Mouse (Mus musculus) cerebellum, adult 9-11 months (tissue): ENCODE data around the gene Usp34.
"Not testable (repeated sequence)": the region's sequence is repeated elsewhere in the genome, so short reads cannot be mapped to it uniquely, and the experiment has no call there.

Experiments
- DNase-seq: peaks from one replicate; pipeline ENCODE4 v3.0.0; 2022

Usp34 gene

DNA sequence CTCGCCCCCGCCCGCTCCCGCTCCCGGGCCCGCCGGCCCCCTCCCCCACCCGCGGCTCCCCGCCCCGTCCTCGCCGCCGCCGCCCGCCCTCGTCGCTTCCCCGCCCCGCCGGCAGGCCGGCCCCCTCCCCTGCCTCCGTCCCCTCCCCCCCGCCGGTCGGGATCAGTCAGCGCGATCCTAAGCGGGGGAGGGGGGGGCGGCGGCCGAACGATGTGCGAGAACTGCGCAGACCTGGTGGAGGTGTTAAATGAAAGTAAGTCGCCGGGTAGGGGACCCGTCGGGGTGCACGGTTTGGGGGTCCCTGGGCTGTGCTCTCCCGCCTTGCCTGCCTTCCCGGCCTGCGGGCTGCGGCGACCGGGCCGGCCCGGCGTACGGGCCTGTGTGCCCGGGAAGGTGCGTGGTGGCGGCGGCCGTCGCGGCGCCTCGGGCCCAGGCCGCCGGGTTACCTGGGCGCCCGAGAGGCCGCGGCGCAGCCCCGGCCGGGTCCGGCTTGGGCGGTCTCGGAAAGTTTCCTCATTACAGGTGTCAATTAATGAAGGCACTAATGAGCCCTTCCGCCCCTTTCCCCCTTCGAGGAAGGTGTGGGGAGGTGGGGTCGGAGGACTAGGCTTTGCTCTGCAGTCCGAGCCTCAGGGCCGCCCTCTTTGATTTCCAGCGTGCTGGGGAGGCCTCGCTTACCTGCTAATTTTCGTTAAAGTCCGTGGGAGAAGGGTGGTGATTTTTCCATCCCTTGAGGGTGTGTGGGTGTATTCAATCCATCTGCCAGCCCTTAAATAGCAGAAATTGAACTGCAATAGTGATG is at the start of gene Usp34:
Usp34 (plus strand) TSS at position 132 of the 802 bp plus-strand sequence.
- peak; percentile 81 for DNase-seq

DNA sequence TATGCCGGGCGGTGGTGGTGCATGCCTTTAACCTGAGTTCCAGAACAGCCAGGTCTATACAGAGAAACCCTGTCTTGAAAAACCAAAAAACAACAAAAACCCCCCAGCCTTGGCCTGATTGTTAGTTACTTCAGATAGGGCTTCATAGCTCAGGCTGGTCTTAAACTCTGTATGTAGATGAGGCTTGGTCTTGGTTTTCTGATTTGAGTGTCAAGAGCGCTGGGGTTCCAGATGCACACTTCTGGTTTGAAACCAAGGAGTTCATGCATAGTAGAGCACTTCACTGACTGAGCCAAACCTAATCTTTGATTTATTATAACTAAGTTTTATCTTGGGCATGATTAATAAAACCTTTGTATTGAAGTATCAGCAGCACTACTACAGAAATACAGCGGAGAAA is 47.6 kb upstream of the Usp34 start:
- no peak for DNase-seq

DNA sequence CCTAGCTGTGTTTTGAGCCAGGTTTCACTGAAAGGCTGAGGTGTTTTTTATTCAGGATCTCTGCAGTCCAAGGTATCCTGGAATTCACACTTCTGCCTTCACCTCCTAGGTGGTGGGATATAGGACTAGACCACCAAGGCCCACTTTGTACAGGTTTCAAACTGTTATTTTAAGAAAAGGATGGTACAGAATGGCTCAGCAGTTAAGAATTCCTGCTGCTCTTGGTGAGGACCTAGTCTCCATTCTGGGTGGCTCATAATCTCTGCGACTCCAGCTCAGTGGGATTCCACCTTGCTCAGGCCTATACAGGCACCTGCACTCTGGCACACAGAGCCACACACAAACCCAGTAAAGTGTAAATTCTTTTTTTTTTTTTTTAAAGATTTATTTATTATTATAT is 47.2 kb upstream of the Usp34 start:
- no peak for DNase-seq

DNA sequence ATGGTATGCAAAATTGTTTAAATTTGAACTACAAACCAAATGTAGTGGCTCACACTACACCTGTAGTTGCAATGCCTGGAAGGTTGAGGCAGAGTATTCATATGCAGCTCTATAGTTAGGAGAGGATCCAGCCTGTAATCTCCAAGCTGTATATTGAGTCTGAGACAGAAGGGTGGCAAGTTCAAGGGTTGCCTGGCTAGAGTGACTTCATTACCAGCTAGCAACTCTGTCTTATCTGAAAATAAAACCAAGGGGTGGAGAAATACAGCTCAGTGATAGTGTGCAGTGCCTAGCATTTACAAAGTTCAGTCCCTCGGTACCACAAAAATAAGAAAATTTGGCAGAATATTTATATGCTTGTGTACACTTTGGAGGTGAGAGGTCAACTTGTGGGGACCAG is 46.5 kb upstream of the Usp34 start:
- DNase-seq, result no peak

DNA sequence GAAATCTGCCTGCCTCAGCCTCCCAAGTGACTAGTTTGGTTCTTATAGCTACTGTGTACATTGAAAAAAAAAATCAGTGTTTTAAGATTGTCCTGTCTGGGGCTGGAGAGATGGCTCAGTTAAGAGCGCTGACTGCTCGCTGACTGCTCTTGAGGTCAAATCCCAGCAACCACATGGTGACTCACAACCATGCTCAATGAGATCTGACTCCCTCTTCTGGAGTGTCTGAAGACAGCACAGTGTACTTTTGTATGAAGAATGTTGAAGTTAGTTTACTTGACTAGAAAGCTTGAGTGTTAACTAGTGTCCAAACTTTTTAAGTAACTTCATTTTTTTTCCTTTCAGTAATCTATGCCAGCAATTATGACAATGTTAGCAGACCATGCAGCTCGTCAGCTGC is 45.2 kb upstream of the Usp34 start:
- DNase-seq, result no peak

DNA sequence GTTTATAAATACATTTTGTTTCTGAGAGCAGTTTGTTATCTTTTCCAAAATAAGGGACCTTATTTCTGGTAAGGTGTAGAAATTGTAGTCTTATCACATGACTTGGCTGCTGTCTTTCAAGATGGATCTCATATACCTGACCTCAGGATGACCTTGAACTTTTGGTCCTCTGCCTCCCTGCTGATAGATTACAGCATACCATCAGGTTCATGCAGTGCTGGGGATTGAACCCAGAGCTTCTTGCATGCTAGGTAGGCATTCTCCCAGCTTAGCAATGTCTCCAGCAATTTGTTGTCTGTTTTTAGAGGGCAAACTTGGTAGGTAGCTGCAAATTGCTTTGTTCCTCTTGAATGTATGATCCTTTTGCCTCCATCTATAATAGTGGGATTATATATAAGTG is 41.7 kb upstream of the Usp34 start:
- DNase-seq, result no peak

DNA sequence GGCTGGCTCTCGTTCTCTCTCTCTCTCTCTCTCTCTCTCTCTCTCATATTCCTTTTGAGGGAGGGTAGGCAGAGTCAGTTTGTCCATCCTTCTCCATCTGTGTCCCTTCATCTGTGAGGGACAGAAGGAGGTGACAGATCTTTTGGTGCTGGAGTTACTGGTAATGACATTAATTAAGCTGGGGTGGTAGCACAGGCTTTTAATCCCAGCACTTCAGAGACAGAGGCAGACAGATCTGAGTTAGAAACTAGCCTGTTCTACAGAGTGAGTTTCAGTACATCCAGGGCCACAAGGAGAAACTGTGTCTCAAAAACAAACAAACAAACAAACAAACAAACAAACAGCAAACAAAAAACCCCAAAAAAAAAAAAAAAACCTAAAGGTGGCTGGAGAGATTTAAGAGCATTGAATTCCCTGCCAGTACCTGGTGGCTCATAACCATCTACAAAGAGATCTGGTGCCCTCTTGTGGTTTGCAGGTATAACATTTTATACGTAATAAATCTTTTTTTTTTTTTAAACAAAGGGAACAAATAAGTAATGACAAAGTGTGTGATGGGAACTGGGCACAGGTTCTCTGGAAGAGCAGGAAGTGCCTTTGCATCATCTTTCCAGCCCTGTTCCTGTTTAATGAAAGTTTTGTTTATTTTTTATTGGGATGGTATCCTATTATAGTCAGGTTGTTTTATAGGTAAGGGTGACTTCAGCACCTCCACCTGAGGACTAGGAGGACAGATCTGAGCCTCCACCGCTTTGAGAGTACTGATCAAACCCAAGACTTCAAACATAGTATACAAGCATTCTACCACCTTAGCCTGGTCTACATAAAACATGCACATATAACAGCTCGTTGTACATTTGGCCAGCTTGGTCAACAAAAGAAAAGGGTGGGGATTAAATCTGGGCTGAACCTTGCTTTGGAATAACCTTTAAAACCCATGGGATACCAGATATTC is 34.6 kb upstream of the Usp34 start:
- DNase-seq, result peak; percentile 37

DNA sequence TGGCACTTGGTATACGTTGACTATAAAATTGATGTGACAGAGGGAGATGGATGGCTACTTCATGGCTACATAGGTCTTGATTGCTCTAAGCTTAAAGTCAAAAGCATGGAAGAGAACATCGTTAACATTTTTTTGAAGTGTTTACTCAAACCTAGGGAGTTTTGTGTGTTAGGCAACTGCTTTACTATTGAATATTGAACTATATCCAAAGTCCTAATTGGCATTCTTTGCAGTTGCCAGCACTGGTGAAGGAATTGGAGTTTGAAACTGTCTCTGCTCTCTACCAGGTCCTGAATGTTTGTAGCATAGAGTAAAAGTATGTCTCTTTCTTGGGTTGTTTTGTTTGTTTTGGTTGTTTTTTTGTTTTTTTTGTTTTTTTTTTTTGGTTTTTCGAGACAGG is 30.9 kb upstream of the Usp34 start:
- no peak for DNase-seq

DNA sequence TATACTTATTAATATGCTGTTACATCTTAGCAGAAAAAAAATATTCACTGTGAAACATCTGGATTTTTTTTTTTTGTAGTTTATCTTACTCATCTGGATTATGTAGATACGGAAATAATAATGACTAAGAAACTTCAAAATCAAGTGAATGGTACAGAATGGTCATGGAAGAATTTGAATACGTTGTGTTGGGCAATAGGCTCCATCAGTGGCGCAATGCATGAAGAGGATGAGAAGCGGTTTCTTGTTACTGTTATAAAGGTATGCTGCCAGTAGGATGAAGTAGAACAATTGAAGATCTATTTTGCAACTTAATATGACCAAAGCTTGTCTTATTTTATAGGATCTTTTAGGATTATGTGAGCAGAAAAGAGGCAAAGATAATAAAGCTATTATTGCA is 22.2 kb upstream of the Usp34 start:
- no peak for DNase-seq

DNA sequence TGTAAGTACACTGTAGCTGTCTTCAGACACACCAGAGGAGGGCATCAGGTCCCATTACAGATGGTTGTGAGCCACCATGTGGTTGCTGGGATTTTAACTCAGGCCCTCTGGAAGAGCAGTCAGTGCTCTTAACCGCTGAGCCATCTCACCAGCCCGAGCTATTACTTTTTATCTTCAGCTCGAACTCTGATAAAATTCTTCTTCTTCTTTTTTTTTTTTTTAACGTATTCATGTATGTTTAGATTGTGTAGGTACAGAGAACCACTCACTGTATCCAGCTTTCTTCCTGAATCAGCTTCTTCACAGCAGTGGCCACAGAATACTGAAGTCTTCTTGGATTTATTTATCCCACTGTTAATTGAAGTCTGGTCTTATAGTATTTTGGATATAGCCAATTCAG is 17.8 kb upstream of the Usp34 start:
- not testable (repeated sequence) for DNase-seq

DNA sequence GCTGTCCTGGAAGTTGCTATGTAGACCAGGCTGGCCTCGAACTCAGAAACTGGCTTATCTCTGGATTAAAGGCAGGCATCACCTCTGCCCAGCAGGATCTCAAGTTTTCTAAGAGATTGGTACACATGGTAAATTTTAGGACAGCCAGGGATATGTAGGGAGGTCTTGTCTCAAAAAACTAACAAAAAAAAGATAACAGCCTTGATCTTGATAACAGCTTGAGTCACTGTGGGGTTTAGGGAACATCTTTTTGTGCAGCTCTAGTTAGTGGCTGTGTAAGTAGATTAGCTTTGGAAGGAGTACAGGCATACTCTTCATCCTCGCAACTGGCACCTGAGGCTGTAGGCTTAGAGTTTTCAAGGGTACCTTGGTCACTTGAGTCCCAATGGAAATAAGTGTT is 9.3 kb upstream of the Usp34 start:
- DNase-seq, result no peak

DNA sequence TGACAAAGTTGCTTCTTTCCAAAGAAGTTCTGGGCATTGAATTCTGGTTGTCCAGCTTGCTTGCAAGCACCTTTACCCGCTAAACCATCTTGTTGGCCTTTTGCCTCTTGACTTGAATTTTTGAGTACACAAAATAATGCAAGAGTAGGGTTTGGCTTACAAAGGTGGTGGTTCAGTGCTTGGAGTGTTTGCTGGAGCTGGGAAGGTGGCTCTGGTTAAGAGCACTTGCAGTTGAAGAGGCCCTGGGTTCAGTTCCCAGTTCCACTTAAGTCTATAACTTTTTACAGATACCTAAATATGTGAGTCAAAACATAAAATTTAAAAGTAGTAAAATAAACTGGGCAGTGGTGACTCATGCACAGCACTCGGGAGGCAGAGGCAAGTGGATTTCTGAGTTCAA is 8.4 kb upstream of the Usp34 start:
- DNase-seq, result no peak

DNA sequence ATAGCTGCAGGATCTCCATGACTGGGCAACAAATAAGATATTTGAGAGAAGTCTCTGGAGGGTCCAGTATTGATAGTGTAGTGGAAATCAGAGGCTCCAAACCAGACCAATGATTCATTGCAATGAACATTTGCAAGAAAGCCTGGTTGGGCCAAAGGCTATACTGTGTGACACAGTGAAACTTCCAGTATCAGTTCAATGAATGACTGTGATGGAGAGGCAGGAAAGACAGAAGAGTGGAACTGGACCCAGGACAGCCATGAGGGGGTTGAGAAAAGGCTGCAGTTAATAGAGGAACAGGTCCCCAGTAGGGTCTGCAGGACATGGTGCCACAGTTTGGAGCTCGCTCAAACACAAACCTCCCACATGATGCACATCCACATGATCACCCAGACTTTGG is 6.8 kb upstream of the Usp34 start:
- DNase-seq, result no peak

DNA sequence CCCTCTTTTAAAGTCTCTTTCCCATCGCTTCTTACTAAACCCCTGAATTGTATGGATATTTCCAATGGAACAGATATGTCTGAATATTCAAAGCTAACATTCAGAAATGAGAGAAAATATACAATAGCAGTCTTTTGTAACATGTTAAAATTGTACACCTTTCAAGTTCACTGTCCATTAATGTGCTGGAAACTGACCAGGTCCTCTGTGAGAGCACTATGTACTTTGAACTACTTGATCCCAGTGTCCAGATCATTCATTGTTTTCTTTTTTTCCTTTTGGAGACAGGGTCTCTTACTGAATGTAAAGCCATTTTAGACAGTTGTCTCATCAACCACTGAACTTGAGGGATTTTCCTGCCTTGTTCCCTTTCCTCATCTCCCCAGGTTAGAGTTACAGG is 3.6 kb upstream of the Usp34 start:
- DNase-seq, result no peak

DNA sequence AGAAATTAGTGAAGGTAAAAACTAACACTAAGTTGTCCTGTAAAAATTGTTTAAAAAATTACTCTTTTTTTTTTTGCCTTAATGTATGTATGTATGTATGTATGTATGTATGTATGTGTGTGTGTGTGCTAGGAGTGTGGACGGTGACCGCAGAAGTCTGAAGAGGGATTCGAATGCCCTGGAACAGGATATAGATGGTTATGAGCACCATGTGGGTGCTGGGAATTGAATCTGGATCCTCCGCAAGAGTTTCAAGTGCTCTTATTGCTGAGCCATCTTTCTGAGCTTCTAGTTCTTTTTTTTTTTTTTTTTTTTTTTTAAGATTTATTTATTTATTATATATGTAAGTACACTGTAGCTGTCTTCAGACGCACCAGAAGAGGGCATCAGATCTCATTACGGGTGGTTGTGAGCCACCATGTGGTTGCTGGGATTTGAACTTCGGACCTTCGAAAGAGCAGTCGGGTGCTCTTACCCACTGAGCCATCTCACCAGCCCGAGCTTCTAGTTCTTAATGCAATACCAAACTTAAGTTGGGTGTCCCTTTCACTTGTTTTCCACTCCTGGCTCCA is 1.5 kb upstream of the Usp34 start:
- peak; percentile 51 for DNase-seq

DNA sequence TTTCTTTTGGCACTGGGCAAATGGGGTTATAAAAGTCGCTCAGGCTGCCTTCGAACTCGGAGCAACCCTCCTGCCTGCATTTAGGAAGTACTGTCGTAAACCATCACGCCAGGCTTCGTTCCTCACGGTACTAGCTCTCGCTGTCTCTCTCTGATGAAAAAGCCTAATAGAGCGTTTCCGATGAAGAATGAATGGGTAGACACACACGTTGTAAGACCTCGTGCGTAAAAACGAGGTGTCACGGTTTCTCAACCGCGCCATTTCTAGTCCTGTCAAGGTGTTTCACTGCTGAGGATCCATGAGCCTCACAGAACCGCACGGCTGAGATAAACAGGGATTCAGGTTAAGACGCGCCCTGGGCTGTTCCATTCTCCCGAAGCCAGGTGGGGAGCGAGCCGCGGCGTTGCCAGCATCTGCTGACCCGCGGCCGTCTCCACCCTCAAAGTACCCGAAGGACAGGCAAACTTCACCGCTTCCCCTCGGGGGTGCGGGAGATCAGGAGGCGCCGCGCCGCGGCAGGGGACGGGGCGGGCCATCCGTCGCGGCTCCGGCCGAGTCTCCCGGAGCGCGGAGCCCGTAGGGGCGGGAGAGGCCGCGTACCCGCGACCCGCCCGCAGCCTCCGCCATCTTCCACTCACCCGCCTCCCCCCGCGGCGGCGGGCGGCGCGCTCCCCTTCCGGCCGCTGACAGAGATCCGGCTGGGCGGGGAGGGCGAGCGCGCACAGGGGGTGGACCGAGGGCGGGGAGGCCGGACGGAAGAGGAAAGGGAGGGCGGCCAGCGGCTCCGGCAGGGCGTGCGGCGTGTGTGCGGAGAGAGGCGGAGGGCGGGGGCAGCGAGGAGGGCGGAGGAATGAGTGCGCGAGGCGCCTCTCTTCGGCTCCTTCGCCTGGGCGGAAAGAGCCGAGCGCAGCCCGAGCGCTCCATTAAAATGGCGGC is 754 bp upstream of the Usp34 start:
- peak; percentile 99 for DNase-seq

DNA sequence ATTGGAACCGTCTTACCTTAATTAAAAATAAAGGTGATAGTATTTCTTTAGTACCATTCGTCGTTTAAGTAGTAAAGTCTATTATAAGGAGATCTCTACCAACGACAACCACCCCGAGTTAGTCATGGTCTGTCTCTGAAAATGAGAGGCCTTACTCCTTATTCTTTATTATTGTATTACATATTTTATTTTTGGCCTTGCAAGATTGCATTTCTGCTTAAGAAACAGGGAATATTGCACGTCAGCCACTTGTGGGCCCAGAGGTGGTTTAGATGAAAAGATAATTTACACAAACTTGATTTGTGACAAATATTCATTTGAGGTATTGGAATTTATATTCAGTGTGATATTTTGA is 848 bp downstream of the Usp34 start:
- no peak for DNase-seq

DNA sequence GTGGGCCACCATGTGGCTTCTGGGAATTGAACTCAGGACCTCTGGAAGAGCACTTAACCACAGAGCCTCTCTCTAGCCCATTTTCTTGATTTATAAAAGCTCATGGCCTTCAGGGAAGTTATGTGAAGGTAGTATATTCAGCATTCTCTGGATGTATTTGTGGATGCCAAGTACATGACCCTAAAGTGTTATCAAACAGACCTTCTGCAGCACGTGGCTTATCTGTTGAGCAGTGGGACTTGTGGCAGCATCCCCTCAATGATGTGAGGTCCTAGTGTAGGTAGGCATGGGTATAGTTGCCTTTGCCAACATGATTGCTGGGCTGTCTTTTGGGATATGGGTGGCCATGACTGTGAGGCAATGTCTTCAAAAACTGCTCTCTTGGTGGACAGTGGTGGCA is 6.8 kb downstream of the Usp34 start:
- no peak for DNase-seq

DNA sequence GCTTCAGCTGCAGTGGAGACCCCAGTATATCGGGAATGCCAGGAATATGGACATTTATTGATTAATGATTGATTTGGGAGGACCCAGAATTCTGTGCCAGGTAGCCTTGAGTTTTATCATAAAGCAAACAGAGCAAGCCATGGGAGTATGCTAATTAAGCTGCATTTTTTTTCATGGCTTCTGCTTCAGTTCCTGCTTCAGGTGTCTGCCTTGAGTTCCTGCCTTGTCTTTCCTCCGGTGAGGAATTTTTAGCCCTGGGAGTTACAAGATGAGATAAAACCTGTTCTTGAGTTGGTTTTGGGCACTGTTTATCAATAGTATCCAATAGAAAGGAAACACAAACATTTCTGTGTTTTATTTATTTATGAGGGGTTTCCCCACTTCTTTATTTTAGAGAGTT is 22.7 kb downstream of the Usp34 start:
- DNase-seq, result no peak

DNA sequence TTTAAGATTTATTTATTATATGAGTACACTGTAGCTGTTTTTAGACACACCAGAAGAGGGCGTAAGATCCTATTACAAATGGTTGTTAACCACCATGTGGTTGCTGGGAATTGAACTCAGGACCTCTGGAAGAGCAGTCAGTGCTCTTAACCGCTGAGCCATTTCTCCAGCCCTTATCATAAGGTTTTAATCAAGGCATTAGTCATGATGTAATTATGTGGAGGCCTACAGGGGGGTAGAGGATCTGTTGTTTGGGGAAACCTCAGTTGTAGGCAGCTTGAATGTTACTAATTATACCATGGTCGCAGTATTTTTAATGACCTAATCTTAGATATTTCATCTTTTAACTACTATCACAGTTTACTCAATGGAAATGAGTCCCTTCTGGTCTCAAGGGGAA is 25.4 kb downstream of the Usp34 start:
- DNase-seq, result no peak

DNA sequence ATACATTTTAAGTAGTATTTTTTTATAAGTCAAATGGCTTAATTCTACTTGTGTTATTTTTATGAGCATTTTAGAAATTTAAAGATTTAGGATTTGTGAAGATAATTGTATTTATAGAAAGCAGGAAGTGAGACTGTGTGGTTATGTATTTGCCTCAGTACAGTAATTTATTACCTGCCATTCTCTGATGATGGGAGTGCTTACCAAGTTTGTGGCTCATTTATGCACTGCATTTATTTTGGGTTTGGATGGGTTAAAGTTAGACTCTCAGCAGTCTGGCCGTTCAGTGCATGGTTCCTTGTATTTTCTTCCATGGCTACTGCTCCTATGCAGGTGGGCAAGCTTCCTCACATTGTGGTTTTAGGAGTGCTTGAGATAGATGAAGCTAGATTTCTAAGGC is 28.5 kb downstream of the Usp34 start:
- DNase-seq, result no peak

DNA sequence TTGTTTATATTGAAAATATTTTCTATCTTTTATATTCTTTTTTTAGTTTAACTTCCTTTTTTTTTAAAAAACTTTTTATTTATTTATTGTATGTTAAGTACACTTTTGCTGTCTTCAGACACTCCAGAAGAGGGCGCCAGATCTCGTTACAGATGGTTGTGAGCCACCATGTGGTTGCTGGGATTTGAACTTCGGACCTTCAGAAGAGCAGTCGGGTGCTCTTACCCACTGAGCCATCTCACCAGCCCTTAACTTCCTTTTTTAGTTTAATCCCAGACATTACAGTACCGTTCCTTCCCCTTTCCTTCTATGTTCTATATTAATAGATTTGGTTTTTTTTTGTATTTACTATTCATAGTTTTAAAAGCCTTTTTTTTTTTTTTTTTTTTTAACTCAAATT is 50.5 kb downstream of the Usp34 start:
- DNase-seq, result not testable (repeated sequence)
